Mouse (Mus musculus) hindbrain, embryonic 15.5 days (tissue): ENCODE data around the gene Sbk2. TPM values are rescaled to one million over a fixed set of nuclear protein-coding genes. Genes with fewer than 3 reads are reported as not detected.

Experiments used
- ATAC-seq: fragments of 200-750 bp; cut with Nextera tagmentation; 2 replicates; pipeline ENCODE4 v1.8.0; 2017; ENCODE audit warnings: low read depth, moderate number of reproducible peaks, moderate TSS enrichment; ENCODE audit not compliant: low FRiP score
- H3K27ac ChIP-seq: fragments of 300-500 bp; sonication (generic); replicated peaks from 2 replicates; pipeline ENCODE4 v1.5.1; 2015; ENCODE audit warnings: mild to moderate bottlenecking, inconsistent platforms
- H3K27me3 ChIP-seq: fragments of 300-500 bp; sonication (generic); 2 replicates; pipeline ENCODE4 v1.6.1; 2015; ENCODE audit warnings: control low read depth, inconsistent platforms
- H3K36me3 ChIP-seq: fragments of 300-500 bp; sonication (generic); 2 replicates; pipeline ENCODE4 v1.6.1; 2015; ENCODE audit warnings: control low read depth, inconsistent platforms
- H3K4me1 ChIP-seq: fragments of 300-500 bp; sonication (generic); replicated peaks from 2 replicates; pipeline ENCODE4 v1.6.1; 2015; ENCODE audit warnings: control low read depth, inconsistent platforms
- H3K4me2 ChIP-seq: fragments of 300-500 bp; sonication (generic); 2 replicates; pipeline ENCODE4 v1.6.1; 2015; ENCODE audit warnings: moderate library complexity, mild to moderate bottlenecking, inconsistent platforms
- H3K4me3 ChIP-seq: fragments of 300-500 bp; sonication (generic); 2 replicates; pipeline ENCODE4 v1.5.1; 2015; ENCODE audit warnings: mild to moderate bottlenecking, inconsistent platforms
- H3K9ac ChIP-seq: fragments of 300-500 bp; sonication (generic); 2 replicates; pipeline ENCODE4 v1.6.1; 2015; ENCODE audit warnings: inconsistent platforms
- H3K9me3 ChIP-seq: fragments of 300-500 bp; sonication (generic); 2 replicates; pipeline ENCODE4 v1.6.1; 2016; ENCODE audit warnings: control low read depth, inconsistent platforms
- WGBS: fragments of 180-500 bp; shearing (Covaris S2); methylation state at CpG from one replicate; pipeline ENCODE4 v1.1.7; 2015; 5-methylcytosine and 5-hydroxymethylcytosine counted together
- polyA plus RNA-seq: library from polyadenylated mRNA; unstranded; fragments of >200 nt; fragmentation: Nextera tagmentation; extraction: Ambion mirVana; gene quantifications from 2 replicates; pipeline ENCODE4 v1.2.1, GENCODE M21; 2015

The Sbk2 gene
- polyA plus RNA-seq, 1 experiment from 2014 or later = 0.12 TPM

DNA sequence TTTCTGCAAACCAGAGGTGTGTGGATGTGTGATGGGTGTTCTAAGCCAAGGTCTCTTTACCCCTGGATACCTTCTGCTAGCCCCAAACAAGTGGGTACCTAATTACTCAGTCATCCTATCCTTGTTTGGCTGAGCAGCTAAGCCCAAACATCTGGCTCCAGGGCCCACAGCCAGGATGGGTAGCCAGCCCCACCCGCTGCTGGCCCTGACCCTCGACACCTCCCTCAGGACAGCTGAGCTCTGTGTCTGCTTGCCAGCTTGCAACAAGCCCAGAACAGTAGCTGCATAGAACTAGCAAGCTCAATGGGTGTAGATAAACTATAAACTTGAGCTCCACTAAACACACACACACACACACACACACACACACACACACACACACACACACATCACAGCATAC is 16.4 kb downstream of the Sbk2 start:
- no peaks in the 10 kb centered on the region for H3K4me1 ChIP-seq
- no peak overlapping the region for H3K4me3 ChIP-seq
- H3K36me3 ChIP-seq = no peaks in the 10 kb centered on the region
- no peaks in the 10 kb centered on the region for H3K9me3 ChIP-seq
- H3K4me2 ChIP-seq = no peak overlapping the region
- no peak overlapping the region for H3K27ac ChIP-seq
- H3K27me3 ChIP-seq = no peaks in the 10 kb centered on the region
- H3K9ac ChIP-seq = no peak overlapping the region
- no peak for ATAC-seq
- 58% methylated on average over 2 of the region's 2 CpGs for WGBS

DNA sequence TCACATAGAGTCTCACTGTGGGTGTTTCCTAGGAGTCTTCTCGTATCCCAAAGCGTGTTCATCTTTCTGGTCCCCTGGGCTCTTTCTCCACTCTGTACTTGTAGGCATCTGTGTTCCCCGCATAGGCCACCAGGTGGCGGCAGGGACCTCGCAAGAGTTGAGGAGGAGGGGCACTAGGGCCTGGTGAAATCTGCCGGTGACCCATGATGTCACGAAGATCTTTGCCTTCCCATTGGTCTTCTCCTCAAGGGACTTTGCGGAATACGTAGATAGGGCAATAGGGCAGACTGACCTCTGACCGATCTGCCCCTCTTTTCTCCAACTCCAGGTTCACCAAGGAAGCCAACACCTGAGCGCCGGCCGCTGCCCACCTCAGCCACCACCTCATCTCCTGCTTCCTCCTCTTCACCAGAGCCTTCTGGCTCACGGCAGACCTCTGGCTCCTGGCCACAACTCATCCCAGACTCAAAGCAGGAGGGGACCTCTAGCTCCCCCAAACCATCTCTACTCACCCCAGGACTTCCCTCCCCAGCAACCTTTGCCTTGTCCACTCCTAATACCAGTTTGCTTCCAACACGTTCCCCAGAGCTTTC is 20.9 kb downstream of the Sbk2 start:
- H3K27ac ChIP-seq = no peak overlapping the region
- H3K36me3 ChIP-seq = no peaks in the 10 kb centered on the region
- peak overlapping the region; percentile 30 for H3K4me3 ChIP-seq
- H3K4me2 ChIP-seq = peak overlapping the region; percentile 49
- H3K9ac ChIP-seq = no peak overlapping the region
- WGBS = 16% methylated on average over 15 of the region's 15 CpGs
- no peaks in the 10 kb centered on the region for H3K4me1 ChIP-seq
- peak; percentile 73 for ATAC-seq
- no peaks in the 10 kb centered on the region for H3K27me3 ChIP-seq
- no peaks in the 10 kb centered on the region for H3K9me3 ChIP-seq

DNA sequence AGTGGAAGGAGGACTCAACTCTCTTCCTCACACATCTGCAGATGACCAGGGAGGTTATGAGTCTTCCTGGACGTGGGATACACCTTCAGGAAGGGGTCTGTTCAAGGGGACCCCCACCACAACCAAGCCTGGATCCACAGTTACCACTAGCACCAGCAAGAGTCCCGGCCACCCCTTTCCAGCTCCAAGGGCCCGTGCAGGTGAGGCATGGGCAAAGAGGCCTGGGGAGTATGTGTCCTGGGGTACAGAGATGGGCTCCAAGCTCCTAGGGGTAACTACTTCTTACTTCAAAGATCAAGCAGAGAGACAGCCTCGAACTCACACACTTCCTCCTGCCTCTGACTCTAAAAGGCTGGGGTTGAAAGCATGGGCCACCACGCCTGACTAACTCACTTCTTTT is 21.5 kb downstream of the Sbk2 start:
- H3K9me3 ChIP-seq = no peaks in the 10 kb centered on the region
- no peak for ATAC-seq
- WGBS = 46% methylated on average over 5 of the region's 5 CpGs
- no peaks in the 10 kb centered on the region for H3K36me3 ChIP-seq
- H3K27me3 ChIP-seq = no peaks in the 10 kb centered on the region
- H3K9ac ChIP-seq = no peak overlapping the region
- H3K27ac ChIP-seq = no peak overlapping the region
- H3K4me2 ChIP-seq = no peak overlapping the region
- H3K4me1 ChIP-seq = no peaks in the 10 kb centered on the region
- no peak overlapping the region for H3K4me3 ChIP-seq

DNA sequence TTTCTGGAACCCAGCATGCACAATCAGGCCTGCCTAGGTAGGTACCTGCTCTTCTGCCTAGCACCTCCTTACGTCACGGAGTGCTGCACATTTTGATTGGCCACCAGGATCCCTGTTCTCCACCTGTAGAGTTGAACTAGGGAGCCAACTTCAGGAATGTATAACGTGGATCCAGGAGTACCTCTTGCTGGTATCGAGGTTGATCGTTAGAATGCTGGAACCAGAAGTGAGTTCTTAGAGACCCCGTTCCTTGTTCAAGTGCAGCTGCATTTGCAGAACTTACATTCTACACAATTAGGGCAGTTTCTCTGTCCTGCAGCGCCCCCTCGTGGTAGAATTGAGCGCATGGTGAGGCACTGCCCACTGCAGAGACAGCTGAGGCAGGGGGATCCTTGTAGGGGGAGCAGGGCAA is 24.1 kb downstream of the Sbk2 start:
- H3K36me3 ChIP-seq = no peaks in the 10 kb centered on the region
- no peak overlapping the region for H3K9ac ChIP-seq
- no peak overlapping the region for H3K4me2 ChIP-seq
- no peaks in the 10 kb centered on the region for H3K27me3 ChIP-seq
- ATAC-seq = peak; percentile 63; the same call in 1 of the 2 replicates
- H3K4me3 ChIP-seq = no peak overlapping the region
- H3K9me3 ChIP-seq = no peaks in the 10 kb centered on the region
- no peaks in the 10 kb centered on the region for H3K4me1 ChIP-seq
- 17% methylated on average over 9 of the region's 9 CpGs for WGBS
- H3K27ac ChIP-seq = no peak overlapping the region

DNA sequence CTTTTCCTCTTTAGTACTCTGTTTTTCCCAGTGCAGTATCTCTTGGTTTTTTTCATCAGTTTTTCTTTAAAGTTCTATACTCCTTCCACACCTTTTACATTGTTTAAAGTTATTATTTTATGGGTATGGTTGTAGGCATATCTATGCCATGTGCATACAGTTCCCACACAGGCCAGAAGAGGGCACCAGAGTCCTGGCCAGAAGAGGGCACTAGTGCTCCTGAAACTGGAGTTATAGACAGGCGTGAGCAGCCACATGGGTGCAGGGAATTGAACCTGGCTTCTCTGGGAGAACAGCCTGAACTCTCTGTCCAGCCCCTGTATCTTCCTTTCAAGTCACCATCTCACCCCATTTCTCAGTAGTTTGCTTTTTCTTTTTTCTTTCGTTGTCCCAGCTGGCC is 25.8 kb downstream of the Sbk2 start:
- Histone ChIP-seq H3K4me2 (no peak overlapping the region), H3K9ac (no peak overlapping the region), H3K9me3 (no peaks in the 10 kb centered on the region), H3K4me1 (no peaks in the 10 kb centered on the region), H3K27me3 (no peaks in the 10 kb centered on the region), H3K36me3 (no peaks in the 10 kb centered on the region), H3K4me3 (no peak overlapping the region), H3K27ac (no peak overlapping the region)
- no peak for ATAC-seq
- WGBS = 33% methylated on average over 2 of the region's 2 CpGs

DNA sequence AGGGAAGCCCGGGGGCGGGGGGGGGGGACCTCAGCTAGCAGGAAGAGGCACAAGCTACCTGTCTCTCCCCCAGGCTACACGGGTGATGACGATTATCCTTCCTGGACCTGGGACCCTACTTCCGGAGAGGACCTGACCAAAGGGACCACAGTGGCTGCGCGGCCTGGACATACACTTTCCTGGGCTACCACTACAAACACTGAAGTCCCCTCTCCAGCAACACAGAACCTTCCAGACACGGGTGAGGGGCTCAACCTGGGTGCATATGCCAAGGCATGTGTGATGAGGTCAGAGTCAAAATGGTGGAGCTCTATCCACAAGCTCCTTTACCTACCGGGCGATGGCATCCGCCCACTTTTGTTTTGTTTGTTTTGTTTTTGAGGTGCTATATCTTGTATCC is 26.8 kb downstream of the Sbk2 start:
- Histone ChIP-seq H3K9me3 (no peaks in the 10 kb centered on the region), H3K9ac (no peak overlapping the region), H3K4me1 (no peaks in the 10 kb centered on the region), H3K4me2 (no peak overlapping the region), H3K27me3 (no peaks in the 10 kb centered on the region), H3K36me3 (no peaks in the 10 kb centered on the region), H3K4me3 (no peak overlapping the region), H3K27ac (no peak overlapping the region)
- no peak for ATAC-seq
- 79% methylated on average over 11 of the region's 11 CpGs for WGBS

DNA sequence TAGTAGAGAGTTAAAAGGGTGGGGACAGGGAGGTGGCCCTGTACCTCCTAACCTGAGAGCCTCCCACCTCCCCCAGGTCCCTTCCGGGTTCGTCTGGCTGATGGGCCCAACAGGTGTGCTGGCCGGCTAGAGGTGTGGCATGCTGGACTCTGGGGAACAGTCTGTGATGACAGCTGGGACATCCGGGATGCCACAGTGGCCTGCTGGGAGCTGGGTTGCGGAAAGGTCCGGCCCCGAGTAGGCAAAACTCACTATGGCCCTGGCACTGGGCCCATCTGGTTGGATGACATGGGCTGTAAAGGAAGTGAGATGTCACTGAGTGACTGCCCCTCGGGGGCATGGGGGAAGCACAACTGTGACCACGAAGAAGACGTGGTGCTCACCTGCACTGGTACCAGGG is 27.4 kb downstream of the Sbk2 start:
- H3K36me3 ChIP-seq = no peaks in the 10 kb centered on the region
- ATAC-seq = no peak
- no peak overlapping the region for H3K4me3 ChIP-seq
- no peak overlapping the region for H3K4me2 ChIP-seq
- H3K27ac ChIP-seq = no peak overlapping the region
- WGBS = 77% methylated on average over 10 of the region's 10 CpGs
- no peak overlapping the region for H3K9ac ChIP-seq
- no peaks in the 10 kb centered on the region for H3K27me3 ChIP-seq
- no peaks in the 10 kb centered on the region for H3K4me1 ChIP-seq
- H3K9me3 ChIP-seq = no peaks in the 10 kb centered on the region

DNA sequence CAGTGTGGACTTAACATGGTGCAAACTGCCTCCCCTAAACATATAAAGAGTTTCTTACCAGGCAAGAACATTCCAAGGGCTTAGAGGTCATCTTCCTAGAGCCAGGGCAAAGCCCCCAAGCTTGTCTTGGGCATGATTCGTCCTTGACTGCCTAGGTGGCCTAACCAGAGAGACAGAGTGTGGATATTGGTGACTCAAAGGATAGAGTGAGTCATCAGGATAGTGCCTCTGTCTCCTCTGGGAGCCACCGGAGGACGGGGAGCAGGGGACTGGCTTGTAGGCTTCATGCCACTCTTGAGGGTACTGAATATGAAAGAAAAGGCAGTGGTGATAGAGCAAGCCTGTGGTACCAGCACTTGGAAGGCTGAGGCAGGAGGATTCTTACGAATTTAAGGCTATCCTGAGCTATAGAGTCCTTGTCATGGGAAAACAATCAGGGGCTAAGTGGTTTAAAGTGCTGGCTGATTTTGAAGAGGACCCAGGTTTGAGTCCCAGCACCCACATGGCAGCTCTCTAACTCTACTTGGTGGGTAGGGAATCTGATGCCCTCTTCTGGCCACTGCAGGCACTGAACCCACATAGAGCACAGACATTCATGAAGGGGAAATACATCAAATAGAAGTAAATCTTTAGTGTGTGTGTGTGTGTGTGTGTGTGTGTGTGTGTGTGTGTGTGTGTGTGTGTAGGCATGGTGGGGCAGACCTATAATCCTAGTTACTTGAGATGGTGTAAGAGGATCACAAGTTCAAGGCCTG is 29.9 kb downstream of the Sbk2 start:
- Histone ChIP-seq H3K9me3 (no peaks in the 10 kb centered on the region), H3K4me2 (no peak overlapping the region), H3K4me3 (no peak overlapping the region), H3K27ac (no peak overlapping the region), H3K4me1 (no peaks in the 10 kb centered on the region), H3K27me3 (no peaks in the 10 kb centered on the region), H3K9ac (no peak overlapping the region), H3K36me3 (no peaks in the 10 kb centered on the region)
- no peak for ATAC-seq
- 87% methylated on average over 4 of the region's 4 CpGs for WGBS

DNA sequence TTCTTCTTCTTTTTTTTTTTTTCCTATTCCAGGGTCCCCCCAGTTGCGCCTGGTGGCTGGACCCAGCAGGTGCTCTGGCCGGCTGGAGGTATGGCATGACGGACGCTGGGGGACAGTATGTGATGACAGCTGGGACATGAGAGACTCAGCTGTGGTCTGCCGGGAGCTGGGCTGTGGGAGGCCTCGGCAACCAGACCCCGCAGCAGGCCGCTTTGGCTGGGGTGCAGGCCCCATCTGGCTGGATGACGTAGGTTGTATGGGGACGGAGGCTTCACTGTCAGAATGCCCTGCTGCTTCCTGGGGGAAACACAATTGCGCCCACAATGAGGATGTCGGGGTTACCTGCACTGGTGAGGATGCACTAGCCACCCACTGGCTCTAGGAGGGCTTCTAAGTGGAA is 31.1 kb downstream of the Sbk2 start:
- Histone ChIP-seq H3K4me3 (no peak overlapping the region), H3K4me2 (no peak overlapping the region), H3K36me3 (no peaks in the 10 kb centered on the region), H3K4me1 (no peaks in the 10 kb centered on the region), H3K9me3 (no peaks in the 10 kb centered on the region), H3K27ac (no peak overlapping the region), H3K9ac (no peak overlapping the region), H3K27me3 (no peaks in the 10 kb centered on the region)
- no peak for ATAC-seq
- 58% methylated on average over 12 of the region's 12 CpGs for WGBS

DNA sequence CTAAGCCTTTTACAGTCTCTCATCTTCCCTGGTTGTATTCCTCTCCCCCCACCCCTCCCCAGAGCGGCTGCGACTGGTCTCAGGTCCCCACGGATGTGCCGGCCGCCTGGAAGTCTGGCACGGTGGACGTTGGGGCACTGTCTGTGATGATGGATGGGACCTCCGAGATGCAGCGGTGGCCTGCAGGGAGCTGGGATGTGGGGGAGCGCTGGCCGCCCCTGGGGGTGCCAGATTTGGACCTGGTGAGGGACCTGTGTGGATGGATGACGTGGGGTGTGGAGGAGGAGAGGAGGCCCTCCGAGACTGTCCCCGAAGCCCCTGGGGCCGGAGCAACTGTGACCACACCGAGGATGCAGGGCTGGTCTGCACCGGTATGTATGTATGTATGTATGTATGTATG is 35.9 kb downstream of the Sbk2 start:
- no peak for ATAC-seq
- Histone ChIP-seq H3K4me2 (no peak overlapping the region), H3K4me3 (no peak overlapping the region), H3K36me3 (no peaks in the 10 kb centered on the region), H3K4me1 (peaks cover 31% of the 10 kb centered on the region), H3K27me3 (no peaks in the 10 kb centered on the region), H3K9ac (no peak overlapping the region), H3K27ac (no peak overlapping the region), H3K9me3 (no peaks in the 10 kb centered on the region)
- WGBS = 69% methylated on average over 17 of the region's 17 CpGs

DNA sequence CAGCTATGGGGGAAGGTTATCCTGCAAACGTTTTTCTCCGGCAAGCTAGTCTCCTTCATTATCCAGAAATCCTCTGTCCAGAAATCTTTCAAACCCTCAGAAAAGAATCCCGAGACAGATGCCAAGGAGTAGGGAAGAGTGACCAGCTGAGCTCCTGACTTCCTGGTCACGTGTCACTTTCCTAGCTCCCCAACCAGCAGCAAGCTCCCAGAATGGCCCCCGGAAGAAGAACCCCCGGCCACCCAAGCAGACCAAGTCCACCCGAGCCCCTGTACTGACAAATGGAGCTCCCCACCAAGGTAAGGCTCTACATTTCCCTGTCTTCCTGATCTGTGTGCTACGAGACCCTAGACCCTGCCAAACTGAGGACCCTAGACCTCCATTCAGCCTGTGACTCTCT is 36.5 kb downstream of the Sbk2 start:
- no peak overlapping the region for H3K27ac ChIP-seq
- H3K9ac ChIP-seq = no peak overlapping the region
- no peak overlapping the region for H3K4me2 ChIP-seq
- ATAC-seq = no peak
- no peak overlapping the region for H3K4me3 ChIP-seq
- no peaks in the 10 kb centered on the region for H3K36me3 ChIP-seq
- H3K4me1 ChIP-seq = peaks cover 37% of the 10 kb centered on the region
- no peaks in the 10 kb centered on the region for H3K27me3 ChIP-seq
- no peaks in the 10 kb centered on the region for H3K9me3 ChIP-seq
- 67% methylated on average over 8 of the region's 8 CpGs for WGBS

DNA sequence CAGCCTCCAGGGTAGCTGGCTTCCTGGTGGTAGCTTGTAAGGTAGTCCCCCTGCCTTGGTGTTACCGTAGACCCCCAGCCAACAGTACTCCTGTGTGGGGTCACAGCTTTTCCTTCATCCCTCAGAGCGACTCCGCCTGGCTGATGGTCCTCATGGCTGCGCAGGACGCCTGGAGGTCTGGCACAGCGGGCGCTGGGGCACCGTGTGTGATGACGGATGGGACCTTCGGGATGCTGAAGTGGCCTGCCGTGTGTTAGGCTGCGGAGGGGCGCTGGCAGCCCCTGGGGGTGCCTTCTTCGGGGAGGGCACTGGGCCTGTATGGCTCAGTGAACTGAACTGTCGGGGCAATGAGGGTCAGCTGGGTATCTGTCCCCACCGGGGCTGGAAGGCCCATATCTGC is 37.4 kb downstream of the Sbk2 start:
- no peaks in the 10 kb centered on the region for H3K27me3 ChIP-seq
- H3K4me3 ChIP-seq = no peak overlapping the region
- H3K9me3 ChIP-seq = no peaks in the 10 kb centered on the region
- H3K36me3 ChIP-seq = no peaks in the 10 kb centered on the region
- no peak overlapping the region for H3K27ac ChIP-seq
- 55% methylated on average over 16 of the region's 16 CpGs for WGBS
- no peak overlapping the region for H3K9ac ChIP-seq
- no peak for ATAC-seq
- peaks cover 42% of the 10 kb centered on the region for H3K4me1 ChIP-seq
- H3K4me2 ChIP-seq = no peak overlapping the region
